Mouse (Mus musculus) midbrain, embryonic 12.5 days (tissue): ENCODE results near the gene Mthfd1l. TPM values are rescaled to one million over a fixed set of nuclear protein-coding genes. Genes with fewer than 3 reads are reported as not detected.

Source experiments
- ATAC-seq: fragments of 200-750 bp; cut with Nextera tagmentation; 2 replicates; pipeline ENCODE4 v1.8.0; 2017; ENCODE audit warnings: low read depth, moderate TSS enrichment, moderate library complexity; ENCODE audit not compliant: low FRiP score
- H3K27ac ChIP-seq: fragments of 300-500 bp; sonication (generic); replicated peaks from 2 replicates; pipeline ENCODE4 v1.5.1; 2016; ENCODE audit warnings: mild to moderate bottlenecking
- H3K27me3 ChIP-seq: fragments of 300-500 bp; sonication (generic); 2 replicates; pipeline ENCODE4 v1.6.1; 2016; ENCODE audit warnings: mild to moderate bottlenecking
- H3K36me3 ChIP-seq: fragments of 300-500 bp; sonication (generic); 2 replicates; pipeline ENCODE4 v1.6.1; 2016
- H3K4me1 ChIP-seq: fragments of 300-500 bp; sonication (generic); 2 replicates; pipeline ENCODE4 v1.6.1; 2016
- H3K4me2 ChIP-seq: fragments of 300-500 bp; sonication (generic); replicated peaks from 2 replicates; pipeline ENCODE4 v1.6.1; 2016; ENCODE audit warnings: mild to moderate bottlenecking, moderate library complexity
- H3K4me3 ChIP-seq: fragments of 300-500 bp; sonication (generic); 2 replicates; pipeline ENCODE4 v1.5.1; 2016; ENCODE audit warnings: mild to moderate bottlenecking
- H3K9ac ChIP-seq: fragments of 300-500 bp; sonication (generic); replicated peaks from 2 replicates; pipeline ENCODE4 v1.6.1; 2016; ENCODE audit warnings: mild to moderate bottlenecking, moderate library complexity
- H3K9me3 ChIP-seq: fragments of 300-500 bp; sonication (generic); 2 replicates; pipeline ENCODE4 v1.6.1; 2016; ENCODE audit warnings: mild to moderate bottlenecking
- WGBS: fragments of 180-500 bp; shearing (Covaris S2); methylation state at CpG from one replicate; pipeline ENCODE4 v1.1.7; 2016; 5-methylcytosine and 5-hydroxymethylcytosine counted together
- polyA plus RNA-seq: library from polyadenylated mRNA; unstranded; fragments of >200 nt; fragmentation: Nextera tagmentation; extraction: Ambion mirVana; gene quantifications from 2 replicates; pipeline ENCODE4 v1.2.1, GENCODE M21; 2016

Mthfd1l gene
- polyA plus RNA-seq, 1 experiment from 2014 or later = 11.7 TPM

GRCm38 (mm10) chr10:3978792-3979488, 6.0 kb downstream of the Mthfd1l start:
- 93% methylated on average over 5 of the region's 5 CpGs for WGBS
- Histone ChIP-seq H3K4me2 (no peak overlapping the region), H3K27ac (no peak overlapping the region), H3K9ac (no peak overlapping the region), H3K27me3 (no peaks in the 10 kb centered on the region), H3K36me3 (peaks cover 20% of the 10 kb centered on the region; the same call in 1 of the 2 replicates), H3K4me1 (peaks cover 2% of the 10 kb centered on the region), H3K9me3 (no peaks in the 10 kb centered on the region), H3K4me3 (no peak overlapping the region)
- no peak for ATAC-seq

- ATAC-seq = no peak
- 89% methylated on average over 4 of the region's 4 CpGs for WGBS
- peaks cover 20% of the 10 kb centered on the region; the same call in 1 of the 2 replicates for H3K36me3 ChIP-seq
These were observed 7.3 kb downstream of the Mthfd1l start for GRCm38 (mm10) chr10:3980231-3980630.

GRCm38 (mm10) chr10:3990295-3990883, 17.5 kb downstream of the Mthfd1l start:
- Histone ChIP-seq H3K27me3 (no peaks in the 10 kb centered on the region), H3K27ac (no peak overlapping the region), H3K9me3 (no peaks in the 10 kb centered on the region), H3K9ac (no peak overlapping the region), H3K4me1 (no peaks in the 10 kb centered on the region), H3K4me2 (no peak overlapping the region), H3K36me3 (peaks cover 28% of the 10 kb centered on the region), H3K4me3 (no peak overlapping the region)
- no peak for ATAC-seq
- 94% methylated on average over 6 of the region's 6 CpGs for WGBS

More at GRCm38 (mm10) chr10:3980231-3980630, 7.3 kb downstream of the Mthfd1l start:
- Histone ChIP-seq H3K27ac (no peak overlapping the region), H3K9ac (no peak overlapping the region), H3K9me3 (no peaks in the 10 kb centered on the region), H3K4me1 (no peaks in the 10 kb centered on the region), H3K27me3 (no peaks in the 10 kb centered on the region), H3K4me3 (no peak overlapping the region), H3K4me2 (no peak overlapping the region)

GRCm38 (mm10) chr10:3993365-3994102, 20.6 kb downstream of the Mthfd1l start:
- H3K27ac ChIP-seq = no peak overlapping the region
- peaks cover 24% of the 10 kb centered on the region for H3K36me3 ChIP-seq
- ATAC-seq = no peak
- WGBS = 85% methylated on average over 8 of the region's 8 CpGs
- no peaks in the 10 kb centered on the region for H3K9me3 ChIP-seq
- no peaks in the 10 kb centered on the region for H3K4me1 ChIP-seq
- no peaks in the 10 kb centered on the region for H3K27me3 ChIP-seq
- H3K4me2 ChIP-seq = no peak overlapping the region
- H3K9ac ChIP-seq = no peak overlapping the region
- no peak overlapping the region for H3K4me3 ChIP-seq

GRCm38 (mm10) chr10:3995277-3995676, 22.4 kb downstream of the Mthfd1l start:
- Histone ChIP-seq H3K9me3 (no peaks in the 10 kb centered on the region), H3K27me3 (no peaks in the 10 kb centered on the region), H3K36me3 (peaks cover 12% of the 10 kb centered on the region), H3K4me3 (no peak overlapping the region), H3K4me2 (no peak overlapping the region), H3K27ac (no peak overlapping the region), H3K9ac (no peak overlapping the region), H3K4me1 (no peaks in the 10 kb centered on the region)
- ATAC-seq = no peak
- 86% methylated on average over 4 of the region's 4 CpGs for WGBS

GRCm38 (mm10) chr10:3996170-3996876, 23.4 kb downstream of the Mthfd1l start:
- no peaks in the 10 kb centered on the region for H3K9me3 ChIP-seq
- ATAC-seq = peak; percentile 73
- WGBS = 57% methylated on average over 15 of the region's 15 CpGs

GRCm38 (mm10) chr10:3997851-3998426, 25.0 kb downstream of the Mthfd1l start:
- no peaks in the 10 kb centered on the region for H3K9me3 ChIP-seq
- 85% methylated on average over 7 of the region's 7 CpGs for WGBS

More at GRCm38 (mm10) chr10:3996170-3996876, 23.4 kb downstream of the Mthfd1l start:
- no peak overlapping the region for H3K4me3 ChIP-seq
- peaks cover 11% of the 10 kb centered on the region; the same call in 1 of the 2 replicates for H3K36me3 ChIP-seq
- no peaks in the 10 kb centered on the region for H3K27me3 ChIP-seq
- H3K4me2 ChIP-seq = no peak overlapping the region
- no peak overlapping the region for H3K27ac ChIP-seq
- H3K9ac ChIP-seq = no peak overlapping the region
- no peaks in the 10 kb centered on the region for H3K4me1 ChIP-seq

GRCm38 (mm10) chr10:4002711-4003110, 29.8 kb downstream of the Mthfd1l start:
- no peaks in the 10 kb centered on the region for H3K36me3 ChIP-seq
- H3K4me3 ChIP-seq = no peak overlapping the region
- H3K27ac ChIP-seq = no peak overlapping the region
- no peaks in the 10 kb centered on the region for H3K9me3 ChIP-seq
- H3K4me1 ChIP-seq = no peaks in the 10 kb centered on the region
- no peak overlapping the region for H3K9ac ChIP-seq
- no peaks in the 10 kb centered on the region for H3K27me3 ChIP-seq
- ATAC-seq = no peak; the same call in 1 of the 2 replicates
- H3K4me2 ChIP-seq = no peak overlapping the region
- WGBS = 93% methylated on average over 5 of the region's 5 CpGs

More at GRCm38 (mm10) chr10:3997851-3998426, 25.0 kb downstream of the Mthfd1l start:
- Histone ChIP-seq H3K4me1 (no peaks in the 10 kb centered on the region), H3K9ac (no peak overlapping the region), H3K4me3 (no peak overlapping the region), H3K27ac (no peak overlapping the region), H3K27me3 (no peaks in the 10 kb centered on the region), H3K4me2 (no peak overlapping the region), H3K36me3 (peaks cover 6% of the 10 kb centered on the region; the same call in 1 of the 2 replicates)
- no peak for ATAC-seq

GRCm38 (mm10) chr10:4005191-4005590, 32.3 kb downstream of the Mthfd1l start:
- H3K36me3 ChIP-seq = no peaks in the 10 kb centered on the region
- ATAC-seq = no peak
- no peak overlapping the region for H3K4me2 ChIP-seq
- no peaks in the 10 kb centered on the region for H3K4me1 ChIP-seq
- WGBS = 86% methylated on average over 7 of the region's 7 CpGs
- H3K27ac ChIP-seq = no peak overlapping the region
- no peaks in the 10 kb centered on the region for H3K9me3 ChIP-seq
- no peak overlapping the region for H3K4me3 ChIP-seq
- H3K27me3 ChIP-seq = no peaks in the 10 kb centered on the region
- H3K9ac ChIP-seq = no peak overlapping the region

- H3K4me1 ChIP-seq = no peaks in the 10 kb centered on the region
- no peaks in the 10 kb centered on the region for H3K27me3 ChIP-seq
- 84% methylated on average over 7 of the region's 7 CpGs for WGBS
- no peak overlapping the region for H3K9ac ChIP-seq
- H3K4me3 ChIP-seq = no peak overlapping the region
- H3K27ac ChIP-seq = no peak overlapping the region
- no peaks in the 10 kb centered on the region for H3K36me3 ChIP-seq
- no peak overlapping the region for H3K4me2 ChIP-seq
- ATAC-seq = no peak
- H3K9me3 ChIP-seq = no peaks in the 10 kb centered on the region
These were observed 33.5 kb downstream of the Mthfd1l start for GRCm38 (mm10) chr10:4006296-4007015.
